Mouse (Mus musculus) cerebellum, adult 2 months (tissue): Measurements from ENCODE around the gene Fxn. TPM values are rescaled to one million over a fixed set of nuclear protein-coding genes. Genes with fewer than 3 reads are reported as not detected.
"Not testable (repeated sequence)": the region's sequence is repeated elsewhere in the genome, so short reads cannot be mapped to it uniquely, and the experiment has no call there.

Experiments
- DNase-seq, 2 experiments: peaks; one replicate each; pipeline ENCODE4 v3.0.0; 2021
- H3K27ac ChIP-seq: fragments of 200-500 bp; 2 replicates; pipeline ENCODE4 v1.5.1; 2012; ENCODE audit warnings: low read length, control low read depth, inconsistent platforms; ENCODE audit not compliant: insufficient read depth
- H3K27me3 ChIP-seq: fragments of 200-500 bp; 2 replicates; pipeline ENCODE4 v1.6.1; 2012; ENCODE audit warnings: inconsistent platforms, mild to moderate bottlenecking, low read length, moderate library complexity; ENCODE audit not compliant: control insufficient read depth, insufficient read depth
- H3K4me1 ChIP-seq: fragments of 200-500 bp; 2 replicates; pipeline ENCODE4 v1.6.1; 2011; ENCODE audit warnings: low read length; ENCODE audit not compliant: control insufficient read depth, insufficient read depth
- H3K4me3 ChIP-seq: fragments of 200-500 bp; replicated peaks from 2 replicates; pipeline ENCODE3; 2011; ENCODE audit warnings: mild to moderate bottlenecking, low read depth, low read length, control low read depth; ENCODE audit not compliant: insufficient read depth
- CTCF ChIP-seq: fragments of 200-500 bp; IDR thresholded peaks from 2 replicates; pipeline ENCODE4 v1.5.1; 2011; ENCODE audit warnings: low read depth, mild to moderate bottlenecking, control low read depth, low read length, moderate library complexity, borderline replicate concordance; ENCODE audit not compliant: insufficient read depth
- POLR2A ChIP-seq: fragments of 200-500 bp; IDR thresholded peaks from 2 replicates; pipeline ENCODE4 v1.6.1; 2011; ENCODE audit warnings: low read length, control low read depth, borderline replicate concordance; ENCODE audit not compliant: insufficient read depth
- WGBS: fragments of 180-500 bp; shearing (Covaris S2); methylation state at CpG from one replicate; pipeline ENCODE4 v1.1.7; 2018; 5-methylcytosine and 5-hydroxymethylcytosine counted together
- polyA plus RNA-seq: library from polyadenylated mRNA; depleted of rRNA; stranded (reverse); fragments of >200 nt; gene quantifications from 2 replicates; pipeline ENCODE4 v1.2.3, GENCODE M21; 2012

Fxn gene
- polyA plus RNA-seq, 1 experiment, result 13.2 TPM

DNA sequence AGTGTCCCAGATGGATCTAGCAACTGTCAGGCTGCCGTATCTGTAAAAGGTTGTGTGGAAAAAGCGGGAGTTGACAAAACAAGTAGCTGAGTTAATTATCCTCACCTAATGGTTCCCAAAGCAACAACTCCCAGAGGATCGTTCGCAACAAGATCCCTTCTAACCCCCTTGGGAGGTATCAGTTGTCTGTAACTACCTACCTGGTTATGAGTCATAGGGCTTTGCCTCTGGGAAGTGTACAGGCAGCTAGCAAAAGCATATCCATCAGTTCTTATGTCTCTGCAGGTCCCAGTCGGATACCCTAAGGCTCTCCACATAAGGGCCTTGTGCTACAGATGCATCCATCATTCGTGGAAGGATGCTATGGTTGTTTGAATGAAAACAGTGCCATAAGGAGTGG, 37.1 kb downstream of the Fxn start:
- TF ChIP-seq CTCF, result no peak
- no peak for TF ChIP-seq POLR2A
- 88% methylated on average over 6 of the region's 6 CpGs for WGBS
- DNase-seq, result no peak
- H3K27me3 ChIP-seq, result no peaks in the 10 kb centered on the region
- no peak overlapping the region for H3K4me3 ChIP-seq
- no peak overlapping the region for H3K27ac ChIP-seq
- peaks cover 2% of the 10 kb centered on the region; the same call in 1 of the 2 replicates for H3K4me1 ChIP-seq

DNA sequence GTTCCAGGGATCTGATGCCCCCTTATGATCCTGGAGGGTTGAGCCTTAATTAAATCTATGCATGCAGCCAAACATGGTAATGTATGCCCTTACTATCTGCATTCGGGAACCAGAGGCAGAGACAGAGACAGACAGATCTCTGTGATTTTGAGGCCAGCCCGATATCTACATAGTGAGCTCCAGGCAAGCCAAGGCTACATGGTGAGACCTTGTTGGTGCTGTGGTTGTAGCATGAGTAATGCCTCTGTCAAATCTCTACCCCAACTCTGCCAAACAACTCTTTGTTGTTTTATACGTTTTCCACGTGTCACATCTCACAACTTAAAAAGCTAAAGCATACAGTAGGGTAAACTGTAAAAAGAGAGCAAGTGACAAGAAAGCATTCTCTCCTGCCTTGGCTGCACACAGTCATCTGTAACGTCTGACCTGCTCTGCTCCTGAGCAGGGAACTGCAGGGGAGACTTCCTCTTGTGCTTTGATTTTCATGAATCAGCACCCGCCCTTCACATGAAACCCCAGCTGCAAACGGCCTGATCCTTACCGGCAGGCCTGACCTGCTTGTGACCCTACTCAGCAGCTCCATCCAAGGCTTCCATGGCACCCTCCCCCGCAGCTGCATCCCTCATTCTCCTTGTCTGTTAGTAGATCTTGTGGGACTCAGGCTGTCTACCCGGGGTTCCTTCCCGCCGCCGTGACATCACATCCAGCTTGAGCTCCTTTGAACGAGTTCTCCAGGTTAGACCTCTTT, 38.4 kb downstream of the Fxn start:
- DNase-seq, result no peak
- no peaks in the 10 kb centered on the region for H3K27me3 ChIP-seq
- peaks cover 2% of the 10 kb centered on the region; the same call in 1 of the 2 replicates for H3K4me1 ChIP-seq
- H3K4me3 ChIP-seq, result no peak overlapping the region
- 47% methylated on average over 14 of the region's 14 CpGs for WGBS
- H3K27ac ChIP-seq, result no peak overlapping the region
- TF ChIP-seq POLR2A (no peak), CTCF (no peak)

GRCm38 (mm10) chr19:24241271-24241670, 39.1 kb downstream of the Fxn start:
- no peak for TF ChIP-seq POLR2A
- TF ChIP-seq CTCF, result no peak
- Histone ChIP-seq H3K27me3 (no peaks in the 10 kb centered on the region), H3K4me1 (peaks cover 2% of the 10 kb centered on the region; the same call in 1 of the 2 replicates), H3K27ac (no peak overlapping the region), H3K4me3 (no peak overlapping the region)
- DNase-seq, result no peak
- 83% methylated on average over 8 of the region's 8 CpGs for WGBS

DNA sequence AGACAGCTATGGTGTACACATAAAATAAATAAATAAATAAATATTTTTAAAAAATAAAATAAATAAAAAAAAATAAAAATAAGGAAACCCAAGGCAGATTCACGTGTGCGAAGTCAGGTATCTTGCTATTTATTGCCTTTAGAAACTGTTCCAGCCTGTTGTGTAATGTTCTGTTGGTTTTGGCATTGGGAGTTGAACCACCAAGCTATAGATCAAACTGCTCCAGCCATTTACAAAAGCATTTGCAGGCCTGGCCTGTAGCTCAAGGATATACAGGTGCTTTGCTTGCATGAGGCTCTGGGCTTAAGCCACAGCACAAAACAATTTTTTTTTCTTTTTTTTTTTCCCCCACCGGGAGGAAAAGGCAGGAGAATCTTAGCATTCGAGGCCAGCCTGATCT, 42.4 kb downstream of the Fxn start:
- Histone ChIP-seq H3K27ac (no peak overlapping the region), H3K4me3 (no peak overlapping the region), H3K4me1 (peaks cover 2% of the 10 kb centered on the region; the same call in 1 of the 2 replicates), H3K27me3 (no peaks in the 10 kb centered on the region)
- WGBS, result 84% methylated on average over 4 of the region's 4 CpGs
- no peak for TF ChIP-seq CTCF
- TF ChIP-seq POLR2A, result no peak
- no peak for DNase-seq

- WGBS, result 94% methylated on average over 1 of the region's 1 CpGs
- H3K4me1 ChIP-seq, H3K27me3 ChIP-seq, DNase-seq, H3K27ac ChIP-seq, H3K4me3 ChIP-seq: not testable (repeated sequence)
These were observed 48.0 kb downstream of the Fxn start for GRCm38 (mm10) chr19:24232356-24232755.

DNA sequence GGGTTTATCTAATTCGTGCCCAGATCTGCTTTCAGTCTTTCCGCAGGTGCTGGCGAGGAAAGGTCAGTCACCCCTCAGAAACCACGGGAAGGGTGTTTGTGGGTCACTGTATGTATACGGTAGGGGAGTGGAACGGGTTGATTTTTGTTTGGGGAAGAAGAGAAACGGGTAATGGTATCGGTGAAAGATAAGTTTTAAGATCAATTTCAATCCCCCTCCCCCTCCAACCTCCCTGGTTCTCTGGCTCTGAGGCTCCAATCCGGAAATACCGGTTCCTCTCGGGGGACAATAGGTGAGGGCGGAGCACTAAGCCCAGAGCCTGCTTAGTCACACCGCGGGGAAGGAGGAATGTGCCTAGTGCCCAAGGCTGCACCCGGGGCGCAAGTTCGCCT, 55.1 kb downstream of the Fxn start:
- TF ChIP-seq CTCF (no peak), POLR2A (no peak)
- Histone ChIP-seq H3K4me3 (peak overlapping the region; percentile 42), H3K27ac (no peak overlapping the region), H3K27me3 (no peaks in the 10 kb centered on the region), H3K4me1 (no peaks in the 10 kb centered on the region)
- DNase-seq, result peak; percentile 3 to 10
- 5% methylated on average over 17 of the region's 17 CpGs for WGBS

GRCm38 (mm10) chr19:24224500-24225304, 55.7 kb downstream of the Fxn start, which contains the start of gene Tjp2:
Tjp2 (minus strand) TSS chr19:24225030.
- WGBS, result under 1% methylated on average over 59 of the region's 59 CpGs
- H3K27me3 ChIP-seq, result no peaks in the 10 kb centered on the region
- TF ChIP-seq CTCF (peak; percentile 45), POLR2A (no peak)
- no peaks in the 10 kb centered on the region for H3K4me1 ChIP-seq
- H3K27ac ChIP-seq, result no peak within 1 kb of the TSS
- DNase-seq, result peak; percentile 14 to 25
- peak within 1 kb of the TSS; percentile 42 for H3K4me3 ChIP-seq

DNA sequence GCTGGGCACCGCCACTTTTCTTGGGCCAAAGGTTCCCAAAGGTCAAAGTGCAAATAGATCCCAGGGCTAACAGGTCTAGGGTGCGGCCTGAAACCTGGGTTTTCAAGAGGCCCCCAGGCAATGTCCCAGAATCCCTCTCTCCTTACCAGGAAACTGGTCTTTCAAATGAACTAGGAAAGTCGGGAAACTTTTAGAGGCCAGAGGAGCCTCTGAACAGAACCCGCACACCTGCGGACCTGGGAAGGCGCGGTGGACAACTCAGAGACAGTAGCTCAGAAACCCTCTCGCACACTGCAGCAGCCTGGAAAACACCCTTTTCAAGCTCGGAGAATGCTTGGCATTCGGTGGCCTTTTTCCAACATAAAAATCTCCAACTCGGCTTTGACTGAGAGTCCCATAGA, 56.6 kb downstream of the Fxn start:
- Histone ChIP-seq H3K4me3 (no peak overlapping the region), H3K4me1 (no peaks in the 10 kb centered on the region), H3K27ac (no peak overlapping the region), H3K27me3 (no peaks in the 10 kb centered on the region)
- peak; percentile 9 to 10 for DNase-seq
- 41% methylated on average over 11 of the region's 11 CpGs for whole genome bisulfite sequencing
- TF ChIP-seq POLR2A, result no peak
- TF ChIP-seq CTCF, result no peak
